Mouse (Mus musculus) gastrocnemius, adult 2 months (tissue): ENCODE measurements around the gene Sgpp2. TPM values are rescaled to one million over a fixed set of nuclear protein-coding genes. Genes with fewer than 3 reads are reported as not detected.

Experiments used
- DNase-seq: peaks from one replicate; pipeline ENCODE4 v3.0.0; 2022
- H3K27ac ChIP-seq: fragments of 200-600 bp; 2 replicates; pipeline ENCODE4 v1.8.1; 2022; ENCODE audit warnings: mild to moderate bottlenecking
- H3K4me3 ChIP-seq: fragments of 200-600 bp; 2 replicates; pipeline ENCODE4 v1.8.1; 2022; ENCODE audit warnings: mild to moderate bottlenecking, moderate library complexity
- CTCF ChIP-seq: fragments of 200-600 bp; IDR thresholded peaks from 2 replicates; pipeline ENCODE4 v1.8.1; 2022; ENCODE audit warnings: antibody characterized with exemption, mild to moderate bottlenecking, moderate library complexity
- intact Hi-C: fragments of 180-260 bp; cut with DNase I; formaldehyde crosslinking; loops from one replicate; pipeline ENCODE4 v1.15.1; 2025
- total RNA-seq, 2 experiments: library from RNA; stranded (reverse); gene quantifications; 2 replicates each; pipeline ENCODE4 v1.2.3; 2021

Sgpp2 gene
- total RNA-seq, 2 experiments from 2014 or later = not detected

- intact Hi-C loops = no loop called here
- no peak for TF ChIP-seq CTCF
- no peak for DNase-seq
- Histone ChIP-seq H3K27ac (no peak overlapping the region), H3K4me3 (no peak overlapping the region)
Measured at GRCm38 (mm10) chr1:78353254-78353653, 43.1 kb downstream of the Sgpp2 start.

GRCm38 (mm10) chr1:78355123-78355522 lies 45.0 kb downstream of the Sgpp2 start:
- intact Hi-C loops = no loop called here
- Histone ChIP-seq H3K4me3 (no peak overlapping the region), H3K27ac (no peak overlapping the region)
- no peak for TF ChIP-seq CTCF
- peak; percentile 19 for DNase-seq

- H3K4me3 ChIP-seq = no peak overlapping the region
- TF ChIP-seq CTCF = no peak
- DNase-seq = no peak
- intact Hi-C loops = no loop called here
- H3K27ac ChIP-seq = no peak overlapping the region
Measured at GRCm38 (mm10) chr1:78357415-78357814, 47.3 kb downstream of the Sgpp2 start.

- Histone ChIP-seq H3K4me3 (no peak overlapping the region), H3K27ac (no peak overlapping the region)
- TF ChIP-seq CTCF = no peak
- no peak for DNase-seq
- intact Hi-C loops = no loop called here
Measured at GRCm38 (mm10) chr1:78357868-78358267, 47.7 kb downstream of the Sgpp2 start.

- DNase-seq = no peak
- Histone ChIP-seq H3K27ac (no peak overlapping the region), H3K4me3 (no peak overlapping the region)
- TF ChIP-seq CTCF = no peak
- intact Hi-C loops = no loop called here
Measured at GRCm38 (mm10) chr1:78363965-78364889, 54.1 kb downstream of the Sgpp2 start.

- Histone ChIP-seq H3K4me3 (no peak overlapping the region), H3K27ac (no peak overlapping the region)
- intact Hi-C loops = no loop called here
- TF ChIP-seq CTCF = no peak
- no peak for DNase-seq
Measured at GRCm38 (mm10) chr1:78367806-78368205, 57.7 kb downstream of the Sgpp2 start.

GRCm38 (mm10) chr1:78370121-78370520 lies 60.0 kb downstream of the Sgpp2 start:
- TF ChIP-seq CTCF = no peak
- no peak overlapping the region for H3K27ac ChIP-seq
- no peak for DNase-seq
- no peak overlapping the region for H3K4me3 ChIP-seq
- intact Hi-C loops = no loop called here

GRCm38 (mm10) chr1:78371569-78372236 lies 61.6 kb downstream of the Sgpp2 start:
- no peak overlapping the region for H3K4me3 ChIP-seq
- DNase-seq = peak; percentile 36
- no peak overlapping the region for H3K27ac ChIP-seq
- intact Hi-C loops = no loop called here
- no peak for TF ChIP-seq CTCF

GRCm38 (mm10) chr1:78372316-78372715 lies 62.2 kb downstream of the Sgpp2 start:
- DNase-seq = no peak
- no peak overlapping the region for H3K4me3 ChIP-seq
- TF ChIP-seq CTCF = no peak
- intact Hi-C loops = no loop called here
- H3K27ac ChIP-seq = no peak overlapping the region

- Histone ChIP-seq H3K4me3 (no peak overlapping the region), H3K27ac (no peak overlapping the region)
- no peak for TF ChIP-seq CTCF
- DNase-seq = no peak
- intact Hi-C loops = no loop called here
Measured at GRCm38 (mm10) chr1:78373836-78374235, 63.7 kb downstream of the Sgpp2 start.

- no peak for DNase-seq
- no peak for TF ChIP-seq CTCF
- Histone ChIP-seq H3K4me3 (no peak overlapping the region), H3K27ac (no peak overlapping the region)
- intact Hi-C loops = no loop called here
Measured at GRCm38 (mm10) chr1:78375058-78375457, 64.9 kb downstream of the Sgpp2 start.

- no peak for TF ChIP-seq CTCF
- no peak for DNase-seq
- H3K27ac ChIP-seq = no peak overlapping the region
- no peak overlapping the region for H3K4me3 ChIP-seq
- intact Hi-C loops = no loop called here
Measured at GRCm38 (mm10) chr1:78380950-78381349, 70.8 kb downstream of the Sgpp2 start.

GRCm38 (mm10) chr1:78387854-78388253 lies 77.7 kb downstream of the Sgpp2 start:
- intact Hi-C loops = no loop called here
- no peak for TF ChIP-seq CTCF
- Histone ChIP-seq H3K4me3 (no peak overlapping the region), H3K27ac (no peak overlapping the region)
- no peak for DNase-seq
